Mouse (Mus musculus): Measurements from ENCODE around the gene Megf11. TPM values are rescaled to one million over a fixed set of nuclear protein-coding genes. Genes with fewer than 3 reads are reported as not detected.

Megf11 gene
- total RNA-seq, 2 experiments from 2014 or later = 14.1 to 18.5 TPM

DNA sequence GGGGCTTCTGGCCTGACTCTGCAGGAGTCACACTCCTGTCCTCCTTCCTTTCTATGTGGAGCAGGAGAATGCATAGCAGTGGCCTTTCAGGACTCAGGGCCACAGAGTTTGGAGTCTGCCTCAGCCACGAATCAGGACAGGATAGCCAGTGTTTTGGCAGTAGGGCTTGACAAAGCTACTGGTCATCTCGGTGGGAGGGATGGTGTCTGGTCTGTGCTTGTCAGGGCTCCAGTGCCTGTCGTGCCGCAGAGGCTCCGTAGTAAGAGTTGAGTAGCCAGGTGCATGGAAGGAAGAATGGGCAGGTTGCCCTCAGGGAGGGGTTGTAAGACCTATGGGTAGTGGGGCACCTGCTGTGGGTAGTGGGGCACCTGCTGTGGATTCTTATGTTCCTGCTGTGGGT is 96.7 kb downstream of the Megf11 start:
- no peak overlapping the region for H3K4me3 ChIP-seq
- no peak for TF ChIP-seq CTCF (conservative IDR thresholded peaks at IDR 0.05)
- no peak overlapping the region for H3K27ac ChIP-seq
- DNase-seq (ENCODE audit: low spot score in 2 of 2) = no peak

DNA sequence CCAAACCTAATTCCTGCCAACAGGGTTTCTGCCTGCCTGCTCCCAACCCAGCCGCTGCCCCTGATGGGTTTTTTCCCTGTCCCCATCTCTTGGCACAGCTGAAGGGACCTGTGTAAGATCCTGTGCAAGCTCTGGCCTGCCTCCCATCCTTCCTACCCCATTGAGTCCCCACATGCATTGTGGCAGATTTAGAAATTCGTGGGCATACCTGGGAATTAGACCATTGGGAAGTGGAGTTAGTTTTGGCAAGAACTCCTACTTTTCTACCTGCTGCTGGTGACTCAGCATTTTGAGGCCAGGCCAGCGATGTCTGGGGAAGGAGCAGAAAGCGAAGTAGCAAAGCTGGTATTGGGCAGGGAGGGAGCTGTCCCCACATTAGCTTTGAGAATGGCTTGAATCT is 102.0 kb downstream of the Megf11 start:
- DNase-seq (ENCODE audit: low spot score in 2 of 2) = no peak
- no peak for TF ChIP-seq CTCF (conservative IDR thresholded peaks at IDR 0.05)
- H3K27ac ChIP-seq = no peak overlapping the region

DNA sequence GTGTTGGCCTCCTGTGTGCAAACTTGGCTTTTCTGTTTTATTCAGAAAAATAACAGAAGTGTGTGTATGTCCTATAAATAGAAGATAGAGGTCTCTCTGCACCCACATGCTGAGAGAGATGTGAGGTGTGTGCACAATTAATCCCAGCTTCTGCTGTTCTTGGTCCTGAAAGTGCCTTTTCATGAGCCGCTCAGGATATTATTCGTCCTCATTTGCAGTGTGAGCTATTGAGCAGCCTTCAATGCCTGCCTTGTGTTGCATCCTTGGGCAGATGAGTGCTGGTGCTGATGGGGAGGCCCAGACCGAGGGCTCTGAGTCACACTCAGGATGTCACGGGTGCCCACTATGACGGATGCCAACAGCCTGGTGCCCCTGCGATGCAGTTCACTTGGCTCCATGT is 109.2 kb downstream of the Megf11 start:
- H3K27ac ChIP-seq = no peak overlapping the region
- peak in 1 of 2 experiments; percentile 28 for DNase-seq (ENCODE audit: low spot score in 2 of 2)
- no peak overlapping the region for H3K4me3 ChIP-seq
- peak; percentile 23; the same call in 1 of the 2 replicates for TF ChIP-seq CTCF (conservative IDR thresholded peaks at IDR 0.05)

More for the DNA sequence above, 102.0 kb downstream of the Megf11 start:
- H3K4me3 ChIP-seq = no peak overlapping the region

DNA sequence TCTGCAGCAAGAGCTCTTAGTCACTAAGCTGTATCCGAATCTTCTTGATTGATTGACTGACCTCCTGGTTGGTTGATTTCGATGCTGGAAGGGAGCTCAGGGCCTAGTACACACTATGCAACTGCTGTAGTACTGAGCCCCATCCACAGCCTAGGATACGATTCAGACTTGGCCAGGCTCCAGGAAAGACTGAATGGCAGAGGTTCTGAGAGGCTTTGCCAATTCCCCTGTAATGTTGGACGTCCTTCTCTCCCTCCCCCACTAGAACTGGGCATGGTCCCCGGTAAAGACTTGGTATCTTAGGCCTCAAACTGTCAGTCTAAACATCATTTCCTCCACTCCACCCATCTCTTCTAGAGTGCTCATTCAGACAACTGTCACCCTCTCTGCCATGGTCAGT is 113.5 kb downstream of the Megf11 start:
- TF ChIP-seq CTCF (conservative IDR thresholded peaks at IDR 0.05) = no peak
- no peak overlapping the region for H3K27ac ChIP-seq
- DNase-seq (ENCODE audit: low spot score in 2 of 2) = peak; percentile 28 to 41
- no peak overlapping the region for H3K4me3 ChIP-seq

DNA sequence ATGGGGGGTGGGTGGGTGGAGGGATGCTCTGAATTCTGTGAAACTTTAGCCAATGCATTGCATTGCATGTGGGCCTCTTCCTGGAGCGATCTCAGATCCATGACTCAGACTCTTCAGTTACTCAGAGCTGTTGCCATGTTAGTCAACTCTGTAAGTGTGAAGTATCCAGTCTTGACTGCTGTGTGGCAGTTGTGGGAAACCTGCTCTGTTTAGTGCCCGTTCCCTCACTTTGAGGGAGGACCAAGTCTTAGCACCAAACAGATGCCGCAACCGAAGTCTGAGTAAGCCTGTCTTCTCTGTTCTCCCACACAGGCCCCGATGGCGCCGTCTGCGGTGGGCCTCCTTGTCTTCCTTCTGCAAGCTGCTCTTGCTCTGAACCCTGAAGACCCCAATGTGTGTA is 115.8 kb downstream of the Megf11 start:
- TF ChIP-seq CTCF (conservative IDR thresholded peaks at IDR 0.05) = no peak
- H3K4me3 ChIP-seq = no peak overlapping the region
- peak in 1 of 2 experiments; percentile 13 for DNase-seq (ENCODE audit: low spot score in 2 of 2)
- H3K27ac ChIP-seq = no peak overlapping the region

DNA sequence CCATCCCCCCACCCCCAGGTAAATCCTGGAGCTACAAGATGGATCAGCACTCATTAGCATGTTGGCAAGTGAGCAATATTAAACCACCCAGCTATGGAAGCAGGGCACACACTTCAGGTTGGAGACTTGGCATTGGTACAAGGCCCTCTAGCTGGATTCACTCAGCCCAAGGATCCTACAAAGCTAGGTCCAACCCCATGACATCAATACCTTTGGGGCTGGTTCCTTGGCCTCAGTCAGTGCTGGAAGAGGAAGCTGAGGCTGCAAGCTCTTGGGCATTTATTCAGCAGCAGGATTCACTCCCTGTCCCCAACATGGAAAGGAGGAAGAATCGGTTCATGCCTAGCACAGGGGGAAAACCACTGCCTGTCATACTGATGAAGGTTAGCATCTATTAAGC is 118.6 kb downstream of the Megf11 start:
- H3K27ac ChIP-seq = no peak overlapping the region
- TF ChIP-seq CTCF (conservative IDR thresholded peaks at IDR 0.05) = no peak

DNA sequence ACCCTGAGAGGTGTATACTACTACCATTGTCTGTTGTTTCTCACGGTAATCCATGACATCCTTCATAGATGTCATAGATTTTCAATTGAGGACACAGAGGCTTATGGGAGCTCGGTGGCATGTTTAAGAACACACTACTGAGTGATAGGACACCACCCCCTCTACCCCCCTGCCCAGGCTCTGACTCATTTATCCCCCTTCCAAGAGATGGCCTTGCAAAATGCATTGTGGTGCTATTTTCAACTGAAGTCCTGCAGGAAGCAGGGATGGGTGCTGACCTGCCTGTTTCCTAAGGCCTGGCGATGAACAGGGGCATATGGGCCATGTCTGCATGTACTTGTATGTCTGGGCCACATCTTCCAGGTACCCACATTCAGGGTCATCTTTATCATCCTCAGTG is 119.0 kb downstream of the Megf11 start:
- Histone ChIP-seq H3K4me3 (no peak overlapping the region), H3K27ac (no peak overlapping the region)
- DNase-seq (ENCODE audit: low spot score in 2 of 2) = no peak
- no peak for TF ChIP-seq CTCF (conservative IDR thresholded peaks at IDR 0.05)

More for the DNA sequence above, 118.6 kb downstream of the Megf11 start:
- no peak overlapping the region for H3K4me3 ChIP-seq
- no peak for DNase-seq (ENCODE audit: low spot score in 2 of 2)

DNA sequence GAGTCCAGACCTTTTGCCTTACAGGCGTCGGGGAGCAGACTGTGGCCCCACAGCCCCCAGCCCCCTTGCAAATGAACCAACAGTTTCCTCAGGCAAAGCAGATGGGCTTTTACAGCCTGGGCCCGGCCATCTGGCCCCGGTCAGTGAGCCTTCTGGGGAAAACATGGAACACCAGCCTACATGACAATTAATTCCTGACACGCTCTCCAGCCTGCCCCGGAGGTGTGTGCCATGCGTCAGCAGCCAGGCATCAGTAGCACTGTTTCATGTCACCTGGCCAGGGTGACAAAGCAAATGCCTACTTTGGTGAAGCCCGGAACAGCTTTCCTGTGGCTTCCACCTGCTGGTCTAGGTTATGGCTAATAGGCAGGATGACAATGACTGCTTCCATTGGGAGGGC is 119.5 kb downstream of the Megf11 start:
- TF ChIP-seq CTCF (conservative IDR thresholded peaks at IDR 0.05) = no peak
- no peak overlapping the region for H3K4me3 ChIP-seq
- H3K27ac ChIP-seq = no peak overlapping the region
- DNase-seq (ENCODE audit: low spot score in 2 of 2) = no peak

DNA sequence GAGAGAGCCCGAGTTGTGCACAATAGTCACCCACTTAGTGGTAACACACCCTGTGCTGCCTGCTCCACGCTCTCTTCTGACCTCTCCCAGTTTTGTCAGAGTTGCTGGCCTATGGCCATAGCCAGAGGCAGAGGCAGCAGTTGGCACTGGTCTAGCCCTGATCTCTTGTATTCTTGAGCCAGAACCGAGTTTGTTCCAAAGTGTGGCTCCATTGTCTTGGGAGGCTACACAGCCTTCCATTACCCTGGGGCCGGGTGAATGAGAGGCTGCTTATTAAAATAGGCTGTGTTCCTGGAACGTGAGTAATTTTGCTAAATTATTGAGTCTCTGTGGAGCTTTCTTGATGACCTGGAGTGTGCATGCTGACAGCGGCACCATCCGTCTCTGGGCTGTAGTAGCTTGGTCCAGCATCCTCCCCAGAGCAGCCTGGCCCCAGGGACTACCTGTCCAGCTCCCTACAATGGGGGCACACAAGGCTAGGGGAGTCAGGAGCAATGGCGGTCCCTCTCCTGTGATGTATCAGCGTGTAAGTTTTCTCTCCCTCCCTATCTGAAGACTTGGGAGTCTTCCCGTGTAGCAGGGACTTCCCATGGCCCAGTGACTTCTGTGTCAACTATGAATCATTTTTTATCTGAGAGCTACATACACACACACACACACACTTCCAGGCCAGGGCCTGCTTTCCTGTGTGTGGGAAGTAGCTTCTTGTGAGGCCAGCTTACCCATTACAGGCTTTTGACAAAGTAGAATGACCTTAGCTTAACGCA is 121.2 kb downstream of the Megf11 start:
- TF ChIP-seq CTCF (conservative IDR thresholded peaks at IDR 0.05) = no peak
- DNase-seq (ENCODE audit: low spot score in 2 of 2) = no peak
- H3K4me3 ChIP-seq = no peak overlapping the region
- no peak overlapping the region for H3K27ac ChIP-seq

DNA sequence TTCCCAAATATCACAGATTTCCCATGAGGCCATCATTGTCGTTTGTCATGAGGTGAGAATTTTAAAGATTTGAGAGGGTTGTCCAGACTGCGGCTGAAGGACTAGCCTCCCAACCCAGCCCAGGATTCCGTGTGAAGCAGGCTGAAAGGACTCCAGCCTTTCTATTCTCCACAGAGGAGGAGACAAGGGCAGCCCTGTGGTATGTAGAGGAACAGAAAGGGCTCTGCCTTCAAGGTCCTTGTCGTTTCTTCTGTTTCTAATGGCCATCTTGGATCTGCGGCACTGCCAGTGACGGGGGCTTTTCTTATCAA is 121.7 kb downstream of the Megf11 start:
- Histone ChIP-seq H3K4me3 (no peak overlapping the region), H3K27ac (no peak overlapping the region)
- no peak for DNase-seq (ENCODE audit: low spot score in 2 of 2)
- TF ChIP-seq CTCF (conservative IDR thresholded peaks at IDR 0.05) = no peak

DNA sequence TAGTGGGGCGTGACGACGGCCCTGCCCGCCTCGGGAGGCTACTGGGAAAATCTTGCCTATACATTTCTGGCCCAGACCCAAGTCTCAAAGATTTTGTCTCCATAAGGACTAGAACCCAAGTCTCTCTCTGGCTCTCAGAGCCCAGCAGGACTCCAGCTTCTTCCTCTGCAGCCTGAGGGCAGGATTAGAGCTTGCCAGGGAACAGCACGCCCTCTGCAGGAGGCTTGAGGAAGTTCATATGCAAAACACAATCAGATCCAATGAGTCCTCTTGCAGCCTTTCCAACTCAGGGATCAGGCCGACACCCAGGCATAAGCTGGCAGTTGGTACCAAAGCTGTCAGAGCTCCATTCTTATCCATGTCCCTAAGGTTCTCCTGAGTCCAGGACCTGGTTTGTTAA is 122.6 kb downstream of the Megf11 start:
- H3K4me3 ChIP-seq = no peak overlapping the region
- H3K27ac ChIP-seq = no peak overlapping the region
- DNase-seq (ENCODE audit: low spot score in 2 of 2) = no peak
- peak; percentile 67 for TF ChIP-seq CTCF (conservative IDR thresholded peaks at IDR 0.05)

DNA sequence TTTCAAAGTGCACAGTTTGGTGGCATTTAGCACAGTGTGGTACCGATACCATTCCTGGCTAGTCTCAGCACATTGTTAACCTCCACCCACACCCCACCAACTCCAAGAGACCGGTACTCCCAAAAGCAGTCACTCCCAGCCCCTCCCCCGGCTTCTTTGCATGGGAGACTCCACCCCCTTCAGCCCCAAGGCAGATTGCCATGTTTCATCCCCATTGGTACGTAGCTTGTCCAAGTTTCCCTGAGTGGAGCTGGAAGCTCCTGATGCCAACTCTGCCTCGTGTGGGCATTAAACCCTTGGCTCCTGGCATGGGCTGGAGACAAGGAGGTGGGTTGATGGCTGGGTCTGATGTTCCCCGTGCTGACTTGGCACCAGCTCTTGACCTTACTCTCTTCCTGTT is 129.4 kb downstream of the Megf11 start:
- DNase-seq (ENCODE audit: low spot score in 2 of 2) = no peak
- Histone ChIP-seq H3K4me3 (no peak overlapping the region), H3K27ac (no peak overlapping the region)
- no peak for TF ChIP-seq CTCF (conservative IDR thresholded peaks at IDR 0.05)

DNA sequence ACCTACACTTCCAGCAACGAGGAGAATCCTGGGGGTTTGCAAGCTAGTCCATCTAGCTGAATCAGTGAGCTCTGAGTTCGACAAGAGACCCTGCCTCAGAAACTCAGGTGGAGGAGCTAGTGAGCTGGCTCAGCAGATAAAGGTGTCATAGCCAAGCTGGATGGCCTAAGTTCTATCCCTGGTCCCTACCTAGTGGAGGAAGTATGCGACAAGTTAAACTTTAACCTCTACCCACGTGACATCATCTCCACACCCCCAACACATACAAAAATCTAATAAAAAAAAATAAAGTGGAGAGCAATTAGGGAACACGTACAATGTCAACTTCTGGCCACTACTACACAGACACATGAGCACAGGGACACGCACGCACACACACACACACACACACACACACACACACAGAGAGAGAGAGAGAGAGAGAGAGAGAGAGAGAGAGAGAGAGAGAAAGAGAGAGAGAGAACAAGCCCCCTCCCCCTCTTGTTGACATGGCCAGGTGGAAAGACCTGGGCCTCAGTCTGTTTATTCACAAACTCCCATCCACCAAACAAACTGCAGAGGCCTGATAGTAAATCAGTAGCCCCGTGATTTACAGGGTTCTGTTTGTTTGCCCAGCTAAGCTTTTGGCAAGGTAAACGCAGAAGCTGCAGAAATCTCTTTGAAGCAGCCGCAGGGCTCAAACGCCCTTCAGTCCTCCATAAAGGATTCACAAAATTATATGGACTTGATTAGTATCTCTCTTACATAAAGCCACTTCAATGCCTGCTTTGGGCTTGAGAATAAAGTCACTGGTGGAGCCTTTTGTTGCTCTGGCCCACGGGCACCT is 134.7 kb downstream of the Megf11 start:
- no peak for TF ChIP-seq CTCF (conservative IDR thresholded peaks at IDR 0.05)
- no peak for DNase-seq (ENCODE audit: low spot score in 2 of 2)
- Histone ChIP-seq H3K27ac (no peak overlapping the region), H3K4me3 (no peak overlapping the region)
